Mouse (Mus musculus) cerebellum, postnatal 4 days (tissue): ENCODE measurements at regions not wholly inside any gene's neighbourhood (a gene's known extent, or its start where the extent isn't known, plus 50 kb on each side); places are given as distances from the start of the nearest gene placed in this dataset.

Experiments
- DNase-seq, 2 experiments: peaks; one replicate each; pipeline ENCODE4 v3.0.0; 2022; ENCODE audit warnings: low spot score in 2 of 2, mixed read lengths in 1 of 2

- no peak for DNase-seq
Measured at GRCm38 (mm10) chr8:49236822-49237071, 393.0 kb upstream of the Tenm3 start.

GRCm38 (mm10) chr8:49236021-49236821, 392.5 kb upstream of the Tenm3 start:
- DNase-seq, result no peak

GRCm38 (mm10) chr8:49223841-49224420, 380.2 kb upstream of the Tenm3 start:
- DNase-seq, result no peak

GRCm38 (mm10) chr8:49195333-49195640, 351.5 kb upstream of the Tenm3 start:
- no peak for DNase-seq

- no peak for DNase-seq
Measured at GRCm38 (mm10) chr8:49194592-49195332, 351.0 kb upstream of the Tenm3 start.

GRCm38 (mm10) chr8:49186853-49187252, 343.1 kb upstream of the Tenm3 start:
- DNase-seq, result no peak

GRCm38 (mm10) chr8:49175386-49175785, 331.6 kb upstream of the Tenm3 start:
- DNase-seq, result no peak

- no peak for DNase-seq
Measured at GRCm38 (mm10) chr8:49174956-49175355, 331.2 kb upstream of the Tenm3 start.

GRCm38 (mm10) chr8:49159318-49159717, 315.6 kb upstream of the Tenm3 start:
- no peak for DNase-seq

- DNase-seq, result no peak
Measured at GRCm38 (mm10) chr8:49158201-49158600, 314.4 kb upstream of the Tenm3 start.

GRCm38 (mm10) chr8:49136503-49137044, 292.8 kb upstream of the Tenm3 start:
- no peak for DNase-seq

- DNase-seq, result no peak
Measured at GRCm38 (mm10) chr8:49109095-49109494, 265.3 kb upstream of the Tenm3 start.

GRCm38 (mm10) chr8:49108665-49109064, 264.9 kb upstream of the Tenm3 start:
- DNase-seq, result no peak

- no peak for DNase-seq
Measured at GRCm38 (mm10) chr8:49106531-49106930, 262.8 kb upstream of the Tenm3 start.

GRCm38 (mm10) chr8:49101156-49101555, 257.4 kb upstream of the Tenm3 start:
- DNase-seq, result no peak

- no peak for DNase-seq
Measured at GRCm38 (mm10) chr8:49084191-49084875, 240.6 kb upstream of the Tenm3 start.

- DNase-seq, result no peak
Measured at GRCm38 (mm10) chr8:49069451-49069850, 225.7 kb upstream of the Tenm3 start.

GRCm38 (mm10) chr8:49063256-49063655, 219.5 kb upstream of the Tenm3 start:
- no peak for DNase-seq

GRCm38 (mm10) chr8:49043236-49043635, 199.5 kb upstream of the Tenm3 start:
- no peak for DNase-seq

- no peak for DNase-seq
Measured at GRCm38 (mm10) chr8:49035970-49036700, 192.4 kb upstream of the Tenm3 start.

GRCm38 (mm10) chr8:49035519-49035918, 191.8 kb upstream of the Tenm3 start:
- DNase-seq, result no peak

GRCm38 (mm10) chr8:49030255-49030654, 186.5 kb upstream of the Tenm3 start:
- no peak for DNase-seq
